Mouse (Mus musculus): ENCODE data around the gene Ackr4. TPM values are rescaled to one million over a fixed set of nuclear protein-coding genes. Genes with fewer than 3 reads are reported as not detected.

Gene Ackr4
- polyA plus RNA-seq, 1 experiment from 2014 or later = 3.4 TPM

GRCm38 (mm10) chr9:104075808-104076207 lies 50.9 kb downstream of the Ackr4 start:
- Histone ChIP-seq H3K27ac (no peak overlapping the region), H3K27me3 (replicated peaks) (no peaks in the 10 kb centered on the region), H3K4me1 (no peaks in the 10 kb centered on the region), H3K4me3 (replicated peaks) (no peak overlapping the region), H3K9me3 (no peaks in the 10 kb centered on the region), H3K36me3 (no peaks in the 10 kb centered on the region), H3K4me2 (no peak overlapping the region), H3K9ac (no peak overlapping the region)
- WGBS = 62% methylated on average over 2 of the region's 2 CpGs
- no peak for ATAC-seq (ENCODE audit: insufficient read depth, low FRiP score, low read depth)

- WGBS = 70% methylated on average over 8 of the region's 8 CpGs
- ATAC-seq (ENCODE audit: insufficient read depth, low FRiP score, low read depth) = no peak
- H3K9ac ChIP-seq = no peak overlapping the region
- H3K9me3 ChIP-seq = no peaks in the 10 kb centered on the region
- no peak overlapping the region for H3K4me3 ChIP-seq (replicated peaks)
- no peaks in the 10 kb centered on the region for H3K4me1 ChIP-seq
- no peaks in the 10 kb centered on the region for H3K36me3 ChIP-seq
- H3K27me3 ChIP-seq (replicated peaks) = no peaks in the 10 kb centered on the region
- no peak overlapping the region for H3K4me2 ChIP-seq
- no peak overlapping the region for H3K27ac ChIP-seq
Observed at GRCm38 (mm10) chr9:104070863-104071604, 55.7 kb downstream of the Ackr4 start.

GRCm38 (mm10) chr9:104070241-104070640 lies 56.5 kb downstream of the Ackr4 start:
- H3K36me3 ChIP-seq = no peaks in the 10 kb centered on the region
- H3K27ac ChIP-seq = no peak overlapping the region
- H3K4me2 ChIP-seq = no peak overlapping the region
- H3K9me3 ChIP-seq = no peaks in the 10 kb centered on the region
- ATAC-seq (ENCODE audit: insufficient read depth, low FRiP score, low read depth) = no peak
- H3K4me1 ChIP-seq = no peaks in the 10 kb centered on the region
- no peak overlapping the region for H3K9ac ChIP-seq
- H3K4me3 ChIP-seq (replicated peaks) = no peak overlapping the region
- 69% methylated on average over 4 of the region's 4 CpGs for WGBS
- H3K27me3 ChIP-seq (replicated peaks) = no peaks in the 10 kb centered on the region

DNA sequence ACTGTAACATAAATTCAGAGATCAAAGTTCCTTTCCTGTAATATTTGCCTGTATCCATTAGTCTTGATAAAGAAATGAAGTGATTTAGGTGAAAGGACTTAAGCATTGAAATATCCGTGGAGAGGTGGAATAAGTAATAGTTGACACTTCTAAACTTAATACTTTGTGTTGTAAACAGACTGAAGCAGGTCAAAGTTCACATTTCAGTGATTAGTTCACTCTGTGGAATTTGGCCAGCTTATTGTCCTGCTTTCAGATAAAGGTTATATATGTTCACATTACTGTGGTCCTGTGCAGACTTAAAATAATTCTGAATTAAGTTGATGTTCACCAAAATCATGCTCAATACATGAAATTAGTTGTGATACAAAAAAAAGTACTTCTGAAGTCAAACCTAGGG lies 62.2 kb downstream of the Ackr4 start:
- no peak overlapping the region for H3K27ac ChIP-seq
- no peak overlapping the region for H3K4me3 ChIP-seq (replicated peaks)
- no peaks in the 10 kb centered on the region for H3K27me3 ChIP-seq (replicated peaks)
- no peaks in the 10 kb centered on the region for H3K9me3 ChIP-seq
- peaks cover 11% of the 10 kb centered on the region for H3K4me1 ChIP-seq
- peaks cover 5% of the 10 kb centered on the region; the same call in 1 of the 2 replicates for H3K36me3 ChIP-seq
- WGBS = 30% methylated on average over 1 of the region's 1 CpGs
- no peak for ATAC-seq (ENCODE audit: insufficient read depth, low FRiP score, low read depth)
- no peak overlapping the region for H3K4me2 ChIP-seq
- H3K9ac ChIP-seq = no peak overlapping the region

DNA sequence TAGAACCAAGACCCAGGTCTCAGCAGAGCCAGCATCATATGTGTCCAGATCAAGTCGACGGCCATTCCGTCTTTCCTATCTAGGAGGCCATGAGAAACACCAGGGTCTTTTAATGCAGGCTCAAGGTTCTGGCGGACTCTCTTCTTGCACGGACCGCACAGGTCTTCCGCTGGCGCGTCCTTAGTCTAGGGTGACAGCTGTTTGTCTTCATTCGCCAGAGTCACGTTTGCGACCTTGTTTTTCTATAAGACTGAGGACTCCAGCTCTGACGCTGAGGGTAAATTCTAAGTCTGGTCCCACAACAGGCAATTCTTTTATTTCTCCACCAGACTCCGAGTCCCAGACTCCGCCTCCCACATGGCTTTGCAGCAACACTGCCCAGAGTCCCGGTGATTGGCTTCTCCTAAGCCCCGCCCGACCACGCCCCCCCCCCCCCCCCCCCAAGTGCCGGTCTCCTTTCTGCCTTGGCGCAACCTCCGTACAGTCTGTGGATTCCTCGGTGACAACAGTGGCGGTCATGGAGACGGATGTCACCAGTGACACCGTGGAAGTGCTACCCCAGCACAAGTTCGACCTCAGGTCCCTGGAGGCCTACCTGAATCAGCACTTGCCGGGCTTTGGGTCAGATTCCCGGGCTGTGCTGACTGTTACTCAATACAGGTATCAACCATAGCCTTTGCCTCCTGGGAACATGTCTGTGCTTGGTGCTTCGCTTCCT lies 63.3 kb downstream of the Ackr4 start, which contains the start of gene Acad11:
Gene Acad11, plus strand, starts transcription at position 134 of the 718 bp plus-strand sequence.
- Histone ChIP-seq H3K36me3 (peaks cover 5% of the 10 kb centered on the region; the same call in 1 of the 2 replicates), H3K4me3 (replicated peaks) (peak within 1 kb of the TSS; percentile 100), H3K4me1 (peaks cover 11% of the 10 kb centered on the region), H3K9ac (peak within 1 kb of the TSS; percentile 93), H3K9me3 (no peaks in the 10 kb centered on the region), H3K4me2 (peak within 1 kb of the TSS; percentile 83), H3K27ac (peak within 1 kb of the TSS; percentile 75), H3K27me3 (replicated peaks) (no peaks in the 10 kb centered on the region)
- peak; percentile 92 for ATAC-seq (ENCODE audit: insufficient read depth, low FRiP score, low read depth)
- WGBS = under 1% methylated on average over 30 of the region's 30 CpGs

GRCm38 (mm10) chr9:104062430-104063243 lies 64.1 kb downstream of the Ackr4 start, which contains the start of gene Uba5:
Gene Uba5 (minus strand): TSS chr9:104063134.
- Histone ChIP-seq H3K27ac (peak within 1 kb of the TSS; percentile 75), H3K9ac (peak within 1 kb of the TSS; percentile 93), H3K36me3 (peaks cover 13% of the 10 kb centered on the region; the same call in 1 of the 2 replicates), H3K4me3 (replicated peaks) (peak within 1 kb of the TSS; percentile 100), H3K27me3 (replicated peaks) (no peaks in the 10 kb centered on the region), H3K4me2 (peak within 1 kb of the TSS; percentile 83), H3K9me3 (no peaks in the 10 kb centered on the region), H3K4me1 (peaks cover 11% of the 10 kb centered on the region)
- under 1% methylated on average over 59 of the region's 59 CpGs for WGBS
- ATAC-seq (ENCODE audit: insufficient read depth, low FRiP score, low read depth) = peak; percentile 70

GRCm38 (mm10) chr9:104051028-104051427 lies 75.7 kb downstream of the Ackr4 start:
- H3K9ac ChIP-seq = no peak overlapping the region
- H3K4me2 ChIP-seq = no peak overlapping the region
- H3K4me3 ChIP-seq (replicated peaks) = no peak overlapping the region
- no peaks in the 10 kb centered on the region for H3K9me3 ChIP-seq
- 93% methylated on average over 6 of the region's 6 CpGs for whole genome bisulfite sequencing
- no peaks in the 10 kb centered on the region for H3K4me1 ChIP-seq
- no peak overlapping the region for H3K27ac ChIP-seq
- no peaks in the 10 kb centered on the region for H3K27me3 ChIP-seq (replicated peaks)
- ATAC-seq (ENCODE audit: insufficient read depth, low FRiP score, low read depth) = no peak
- H3K36me3 ChIP-seq = peaks cover 60% of the 10 kb centered on the region

- no peaks in the 10 kb centered on the region for H3K4me1 ChIP-seq
Observed at GRCm38 (mm10) chr9:104043676-104044075, 83.1 kb downstream of the Ackr4 start.

GRCm38 (mm10) chr9:104040362-104040761 lies 86.4 kb downstream of the Ackr4 start, which contains the start of gene Gm28305:
Gene Gm28305 (plus strand): TSS chr9:104040662.
- no peak for ATAC-seq (ENCODE audit: insufficient read depth, low FRiP score, low read depth)
- Histone ChIP-seq H3K4me3 (replicated peaks) (no peak within 1 kb of the TSS), H3K27ac (no peak within 1 kb of the TSS), H3K36me3 (no peaks in the 10 kb centered on the region; the same call in 1 of the 2 replicates), H3K4me2 (no peak within 1 kb of the TSS), H3K9ac (no peak within 1 kb of the TSS), H3K4me1 (no peaks in the 10 kb centered on the region), H3K9me3 (no peaks in the 10 kb centered on the region), H3K27me3 (replicated peaks) (no peaks in the 10 kb centered on the region)
- 68% methylated on average over 2 of the region's 2 CpGs for WGBS

More at GRCm38 (mm10) chr9:104043676-104044075, 83.1 kb downstream of the Ackr4 start:
- no peak for ATAC-seq (ENCODE audit: insufficient read depth, low FRiP score, low read depth)
- H3K4me3 ChIP-seq (replicated peaks) = no peak overlapping the region
- H3K36me3 ChIP-seq = peaks cover 12% of the 10 kb centered on the region
- WGBS = 81% methylated on average over 4 of the region's 4 CpGs
- H3K27ac ChIP-seq = no peak overlapping the region
- no peaks in the 10 kb centered on the region for H3K9me3 ChIP-seq
- H3K27me3 ChIP-seq (replicated peaks) = no peaks in the 10 kb centered on the region
- H3K4me2 ChIP-seq = no peak overlapping the region
- H3K9ac ChIP-seq = no peak overlapping the region

- no peaks in the 10 kb centered on the region for H3K9me3 ChIP-seq
- no peaks in the 10 kb centered on the region for H3K27me3 ChIP-seq (replicated peaks)
- no peak overlapping the region for H3K9ac ChIP-seq
- H3K27ac ChIP-seq = no peak overlapping the region
- 72% methylated on average over 4 of the region's 4 CpGs for WGBS
- H3K36me3 ChIP-seq = no peaks in the 10 kb centered on the region; the same call in 1 of the 2 replicates
- H3K4me2 ChIP-seq = no peak overlapping the region
- H3K4me1 ChIP-seq = no peaks in the 10 kb centered on the region
- H3K4me3 ChIP-seq (replicated peaks) = no peak overlapping the region
- ATAC-seq (ENCODE audit: insufficient read depth, low FRiP score, low read depth) = no peak
Observed at GRCm38 (mm10) chr9:104039742-104040141, 87.0 kb downstream of the Ackr4 start.

GRCm38 (mm10) chr9:104039031-104039695 lies 87.6 kb downstream of the Ackr4 start:
- Histone ChIP-seq H3K9ac (no peak overlapping the region), H3K27me3 (replicated peaks) (no peaks in the 10 kb centered on the region), H3K4me1 (no peaks in the 10 kb centered on the region), H3K9me3 (no peaks in the 10 kb centered on the region), H3K27ac (no peak overlapping the region), H3K4me3 (replicated peaks) (no peak overlapping the region), H3K36me3 (no peaks in the 10 kb centered on the region; the same call in 1 of the 2 replicates), H3K4me2 (no peak overlapping the region)
- WGBS = 88% methylated on average over 21 of the region's 21 CpGs
- ATAC-seq (ENCODE audit: insufficient read depth, low FRiP score, low read depth) = no peak

Data from stomach, embryonic 15.5 days (tissue).